Mouse (Mus musculus) liver, adult 2 months (tissue): ENCODE measurements around the gene Nol12.

ENCODE experiments used
- CTCF ChIP-seq: fragments of 200-500 bp; IDR thresholded peaks from 2 replicates; pipeline ENCODE4 v1.5.1; 2011; ENCODE audit warnings: low read depth, low read length, control low read depth
- POLR2A ChIP-seq: fragments of 200-500 bp; IDR thresholded peaks from 2 replicates; pipeline ENCODE4 v1.6.1; 2011; ENCODE audit warnings: low read length, control low read depth; ENCODE audit not compliant: insufficient read depth; ENCODE audit errors: extremely low read depth

- TF ChIP-seq POLR2A, result no peak
- no peak for TF ChIP-seq CTCF
These were observed 25.8 kb upstream of the Nol12 start for GRCm38 (mm10) chr15:78908982-78909381.
